10 mouse cellular contexts compared by ENCODE assay signal in genomic region chr4:145147006-145147961, GRCm38 (mm10). TPM values are rescaled to one million over a fixed set of nuclear protein-coding genes. Genes with fewer than 3 reads are reported as not detected.
DNase-seq lines count a peak whose midpoint lies in the region; ATAC-seq and TF ChIP-seq lines count a peak whose summit lies in the region.
"Had no signal": no experiment of that assay in that cellular context is flagged by ENCODE, and none has a peak within 500 bp of the region (broad histone marks: within the 10 kb centered on the region; RNA-seq: fewer than 3 reads in every experiment).

No protein-coding gene starts in this region.

- no peak overlapping the region for H3K4me2 ChIP-seq in liver, embryonic 12.5 days
- H3K4me2 ChIP-seq in kidney, embryonic 14.5 days (replicated peaks; ENCODE audit: low read depth, low read length) = no peak overlapping the region
- H3K4me2 ChIP-seq in stomach, postnatal 0 days (replicated peaks; ENCODE audit: low read depth) = no peak overlapping the region

- H3K9me3 ChIP-seq in liver, embryonic 12.5 days (replicated peaks) = no peaks in the 10 kb centered on the region
- H3K9me3 ChIP-seq in kidney, embryonic 14.5 days (ENCODE audit: control insufficient read depth, low read length) = no peaks in the 10 kb centered on the region
- H3K9me3 ChIP-seq in stomach, postnatal 0 days (ENCODE audit: control insufficient read depth, low read length) = no peaks in the 10 kb centered on the region
- no peaks in the 10 kb centered on the region for H3K9me3 ChIP-seq in embryonic facial prominence, embryonic 10.5 days

- DNase-seq in liver (no peak), ZHBTc4 (ENCODE audit: low read depth, low spot score) (peak; percentile 56)
- DNase-seq in stomach, postnatal 0 days (ENCODE audit: low spot score) = peak; percentile 58
- no peak for DNase-seq in left cerebral cortex, adult 11 months (ENCODE audit: low spot score)
- DNase-seq in ovary, postnatal 36 days (ENCODE audit: low spot score) = no peak
- no peak for DNase-seq in embryonic facial prominence, embryonic 10.5 days (ENCODE audit: low spot score)
- DNase-seq: embryo, embryonic 11 days had no signal

- WGBS in liver, embryonic 12.5 days (ENCODE audit: insufficient replicate concordance) = 59% methylated on average over 5 of the region's 5 CpGs
- 70% methylated on average over 5 of the region's 5 CpGs for WGBS in kidney, embryonic 14.5 days
- WGBS in stomach, postnatal 0 days = 40% methylated on average over 5 of the region's 5 CpGs
- whole genome bisulfite sequencing in embryonic facial prominence, embryonic 10.5 days = 82% methylated on average over 5 of the region's 5 CpGs

- peak; percentile 56; the same call in 1 of the 2 replicates for ATAC-seq in liver, embryonic 12.5 days
- ATAC-seq in kidney, embryonic 14.5 days (ENCODE audit: low FRiP score, low TSS enrichment) = 0 out of 2 replicates have a peak, but pooled peaks have one; percentile 12
- ATAC-seq in stomach, postnatal 0 days (ENCODE audit: low FRiP score, low TSS enrichment) = peak; percentile 81; the same call in 1 of the 2 replicates

- TF ChIP-seq CTCF in stomach, postnatal 0 days (IDR thresholded peaks at IDR 0.05; ENCODE audit: low read depth) = no peak

- no peak for TF ChIP-seq EP300 in stomach, postnatal 0 days (optimal IDR thresholded peaks at IDR 0.05)

- peaks cover 96% of the 10 kb centered on the region for H3K36me3 ChIP-seq in liver, embryonic 12.5 days
- peaks cover 46% of the 10 kb centered on the region for H3K36me3 ChIP-seq in kidney, embryonic 14.5 days (ENCODE audit: control insufficient read depth, insufficient read depth, low read length)
- H3K36me3 ChIP-seq in stomach, postnatal 0 days (ENCODE audit: control insufficient read depth, insufficient read depth, low read length) = peaks cover 24% of the 10 kb centered on the region; the same call in 1 of the 2 replicates
- peaks cover 63% of the 10 kb centered on the region for H3K36me3 ChIP-seq in embryonic facial prominence, embryonic 10.5 days (replicated peaks)

- no peak overlapping the region for H3K9ac ChIP-seq in liver, embryonic 12.5 days
- no peak overlapping the region for H3K9ac ChIP-seq in kidney, embryonic 14.5 days (ENCODE audit: low read depth, low read length)
- no peak overlapping the region for H3K9ac ChIP-seq in stomach, postnatal 0 days (ENCODE audit: low read length)

- H3K27me3 ChIP-seq in liver, embryonic 12.5 days (replicated peaks) = no peaks in the 10 kb centered on the region
- H3K27me3 ChIP-seq in kidney, embryonic 14.5 days (ENCODE audit: control insufficient read depth, insufficient read depth, low read length) = no peaks in the 10 kb centered on the region
- no peaks in the 10 kb centered on the region for H3K27me3 ChIP-seq in stomach, postnatal 0 days (ENCODE audit: control insufficient read depth, insufficient read depth, low read length)
- H3K27me3 ChIP-seq in embryonic facial prominence, embryonic 10.5 days (replicated peaks; ENCODE audit: low read depth, poor library complexity, severe bottlenecking) = no peaks in the 10 kb centered on the region

- H3K4me1 ChIP-seq in liver, embryonic 12.5 days = peaks cover 13% of the 10 kb centered on the region
- no peaks in the 10 kb centered on the region for H3K4me1 ChIP-seq in kidney, embryonic 14.5 days (ENCODE audit: control insufficient read depth, insufficient read depth, low read length)
- no peaks in the 10 kb centered on the region for H3K4me1 ChIP-seq in stomach, postnatal 0 days (replicated peaks; ENCODE audit: control insufficient read depth, insufficient read depth)
- H3K4me1 ChIP-seq in embryonic facial prominence, embryonic 10.5 days = no peaks in the 10 kb centered on the region

- H3K4me3 ChIP-seq in liver, embryonic 12.5 days = no peak overlapping the region
- no peak overlapping the region for H3K4me3 ChIP-seq in kidney, embryonic 14.5 days (ENCODE audit: low read length)
- H3K4me3 ChIP-seq in stomach, postnatal 0 days (ENCODE audit: low read depth, low read length) = no peak overlapping the region
- H3K4me3 ChIP-seq in embryonic facial prominence, embryonic 10.5 days = no peak overlapping the region
- H3K4me3 ChIP-seq: heart, adult 2 months had no signal

- H3K27ac ChIP-seq in liver, embryonic 12.5 days = no peak overlapping the region
- H3K27ac ChIP-seq in kidney, embryonic 14.5 days (ENCODE audit: low read depth, low read length) = no peak overlapping the region
- H3K27ac ChIP-seq in stomach, postnatal 0 days (replicated peaks) = no peak overlapping the region
- no peak overlapping the region for H3K27ac ChIP-seq in embryonic facial prominence, embryonic 10.5 days (replicated peaks)
- H3K27ac ChIP-seq: heart, adult 2 months had no signal

RNA-seq across cellular contexts. Expression of gene Vps13d, which starts 47.5 kb away (rescaled TPM):
- 3.5 and 3.9 TPM in 2 replicates for polyA plus RNA-seq in liver, embryonic 12.5 days (2016; fragmentation: Nextera tagmentation; extraction: Ambion mirVana)
- 10.1 and 12.6 TPM in 2 replicates for polyA plus RNA-seq in kidney, embryonic 14.5 days (2014; fragmentation: Nextera tagmentation; extraction: Ambion mirVana)
- polyA plus RNA-seq in stomach, postnatal 0 days (2015; fragmentation: Nextera tagmentation; extraction: Ambion mirVana) = 7.2 and 8.1 TPM in 2 replicates
- polyA plus RNA-seq in embryonic facial prominence, embryonic 10.5 days (2016; fragmentation: Nextera tagmentation; extraction: Ambion mirVana) = 4.5 and 5.2 TPM in 2 replicates

Comparison
In these comparisons a context has a peak if more than half of its experiments do, and no peak if none do; other contexts are left out.
1. ATAC-seq: peak in every context shown above with its lines; median percentile 81 in stomach, postnatal 0 days; 56 in liver, embryonic 12.5 days; 12 in kidney, embryonic 14.5 days.
2. DNase-seq: peak in ZHBTc4 (single experiment) and stomach, postnatal 0 days (single experiment); none in liver (single experiment), left cerebral cortex, adult 11 months (single experiment), ovary, postnatal 36 days (single experiment) and embryonic facial prominence, embryonic 10.5 days (single experiment).